Mouse (Mus musculus) small intestine, adult 2 months (tissue): ENCODE data around the gene Nid1.

Experiments
- CTCF ChIP-seq: fragments of 200-500 bp; IDR thresholded peaks from 2 replicates; pipeline ENCODE4 v1.5.1; 2012; ENCODE audit warnings: low read depth, mild to moderate bottlenecking, control low read depth, inconsistent platforms, low read length, moderate library complexity, mixed read lengths; ENCODE audit not compliant: insufficient replicate concordance, insufficient read length; ENCODE audit errors: extremely low read depth
- POLR2A ChIP-seq: fragments of 200-500 bp; IDR thresholded peaks from 2 replicates; pipeline ENCODE4 v1.6.1; 2012; ENCODE audit warnings: low read depth, mild to moderate bottlenecking, control low read depth, inconsistent platforms, low read length, moderate library complexity

- TF ChIP-seq POLR2A (no peak), CTCF (no peak)
These were observed 69.2 kb downstream of the Nid1 start for GRCm38 (mm10) chr13:13506556-13506955.
